12 mouse cellular contexts compared by ENCODE assay signal in genomic region chr3:127395202-127395601, GRCm38 (mm10).
"Had no signal": no experiment of that assay in that cellular context is flagged by ENCODE, and none has a peak within 500 bp of the region (broad histone marks: within the 10 kb centered on the region; RNA-seq: fewer than 3 reads in every experiment).

No protein-coding gene starts in this region.

- DNase-seq: kidney, adult 2 months; kidney, postnatal 14 days; layer of hippocampus, postnatal 36 days; lung, adult 2 months; lung, postnatal 36 days; thymus, adult 2 months; thymus, postnatal 25 days had no signal

- H3K27ac ChIP-seq: kidney, embryonic 15.5 days; limb, embryonic 10.5 days; liver, embryonic 15.5 days; midbrain, embryonic 13.5 days; stomach, postnatal 0 days had no signal

- H3K4me1 ChIP-seq: kidney, embryonic 15.5 days; limb, embryonic 10.5 days; liver, embryonic 15.5 days; midbrain, embryonic 13.5 days had no signal

- H3K36me3 ChIP-seq: kidney, embryonic 15.5 days; limb, embryonic 10.5 days; liver, embryonic 15.5 days had no signal

- H3K27me3 ChIP-seq: kidney, embryonic 15.5 days; liver, embryonic 15.5 days; midbrain, embryonic 13.5 days had no signal

- H3K4me3 ChIP-seq: kidney, embryonic 15.5 days; limb, embryonic 10.5 days; liver, embryonic 15.5 days; midbrain, embryonic 13.5 days had no signal
